Mouse (Mus musculus): Measurements from ENCODE around the gene Kcnc3. TPM values are rescaled to one million over a fixed set of nuclear protein-coding genes. Genes with fewer than 3 reads are reported as not detected.

Gene Kcnc3
- total RNA-seq, 2 experiments from 2014 or later = 93.0 to 106 TPM

- DNase-seq (ENCODE audit: low spot score in 2 of 2) = no peak
Measured at GRCm38 (mm10) chr7:44568803-44569202, 21.7 kb upstream of the Kcnc3 start.

DNA sequence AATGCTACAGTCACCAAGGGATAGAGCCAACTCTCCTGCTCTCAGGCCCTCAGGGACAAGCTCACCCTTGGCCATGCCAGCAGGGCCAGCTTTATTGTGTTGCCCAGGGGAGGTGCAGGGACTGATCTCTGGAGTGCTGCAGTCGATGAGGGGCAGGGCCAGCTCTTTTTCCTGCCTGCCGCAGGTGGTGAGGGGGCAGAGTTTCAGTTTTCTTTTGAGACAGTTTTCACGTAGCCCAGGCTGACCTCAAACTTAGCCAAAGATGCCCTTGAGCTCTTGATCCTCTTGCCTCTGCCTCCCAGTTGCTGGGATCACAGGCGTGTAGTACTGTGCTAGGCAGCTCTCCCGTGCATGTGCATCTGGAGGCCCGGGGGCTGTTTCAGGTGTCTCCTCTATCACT, 19.5 kb upstream of the Kcnc3 start:
- no peak for DNase-seq (ENCODE audit: low spot score in 2 of 2)

GRCm38 (mm10) chr7:44571811-44572210, 18.7 kb upstream of the Kcnc3 start:
- no peak for DNase-seq (ENCODE audit: low spot score in 2 of 2)

GRCm38 (mm10) chr7:44572213-44572701, 18.2 kb upstream of the Kcnc3 start, which contains the start of gene Napsa:
Gene Napsa, plus strand, starts transcription at chr7:44572380.
- DNase-seq (ENCODE audit: low spot score in 2 of 2) = no peak

GRCm38 (mm10) chr7:44572956-44573484, 17.4 kb upstream of the Kcnc3 start:
- DNase-seq (ENCODE audit: low spot score in 2 of 2) = no peak

DNA sequence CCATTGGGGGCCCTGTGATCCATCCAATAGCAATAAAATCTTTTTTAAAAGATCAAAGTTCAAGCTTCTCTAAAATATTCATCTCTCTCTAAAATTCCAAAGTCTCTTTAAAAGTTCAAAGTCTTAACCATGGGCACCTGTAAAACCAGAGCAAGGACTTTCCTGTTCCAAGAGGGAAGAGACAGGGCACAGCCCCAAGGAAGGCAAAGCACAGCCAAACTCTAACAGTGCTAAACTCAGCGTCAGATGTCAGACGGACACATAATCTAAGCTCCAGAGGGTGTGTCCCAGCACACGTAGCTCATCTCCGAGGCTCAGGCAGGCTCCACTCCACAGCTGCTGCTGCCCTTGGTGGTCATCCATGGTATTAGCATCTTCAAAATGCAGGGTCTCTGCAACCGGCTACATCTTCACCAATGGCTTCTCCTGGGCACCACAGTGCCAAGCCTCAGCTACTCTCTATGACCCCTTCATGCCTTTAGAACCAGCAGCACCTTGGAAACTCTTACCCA, 14.1 kb upstream of the Kcnc3 start:
- DNase-seq (ENCODE audit: low spot score in 2 of 2) = no peak

DNA sequence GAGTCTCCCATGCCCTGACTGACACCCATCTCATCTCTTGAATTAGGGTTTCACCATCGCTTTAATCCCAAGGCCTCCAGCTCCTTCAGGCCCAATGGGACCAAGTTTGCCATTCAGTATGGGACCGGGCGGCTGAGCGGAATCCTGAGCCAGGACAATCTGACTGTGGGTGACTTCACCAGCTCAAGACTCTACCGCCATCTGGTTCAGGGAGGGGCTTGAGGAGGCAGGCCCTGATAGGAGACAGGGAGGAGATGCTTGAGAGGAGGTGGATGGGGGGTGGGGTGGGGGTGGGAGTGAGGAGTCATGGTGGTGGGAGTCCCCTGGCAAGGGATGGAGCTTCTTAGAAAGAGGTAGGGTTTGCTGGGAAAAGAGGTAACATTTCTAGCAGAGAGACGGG, 8.8 kb upstream of the Kcnc3 start:
- no peak for DNase-seq (ENCODE audit: low spot score in 2 of 2)

GRCm38 (mm10) chr7:44582709-44583108, 7.8 kb upstream of the Kcnc3 start:
- DNase-seq (ENCODE audit: low spot score in 2 of 2) = no peak

GRCm38 (mm10) chr7:44583146-44583545, 7.3 kb upstream of the Kcnc3 start:
- no peak for DNase-seq (ENCODE audit: low spot score in 2 of 2)

- no peak for DNase-seq (ENCODE audit: low spot score in 2 of 2)
Measured at GRCm38 (mm10) chr7:44584265-44584804, 6.1 kb upstream of the Kcnc3 start.

DNA sequence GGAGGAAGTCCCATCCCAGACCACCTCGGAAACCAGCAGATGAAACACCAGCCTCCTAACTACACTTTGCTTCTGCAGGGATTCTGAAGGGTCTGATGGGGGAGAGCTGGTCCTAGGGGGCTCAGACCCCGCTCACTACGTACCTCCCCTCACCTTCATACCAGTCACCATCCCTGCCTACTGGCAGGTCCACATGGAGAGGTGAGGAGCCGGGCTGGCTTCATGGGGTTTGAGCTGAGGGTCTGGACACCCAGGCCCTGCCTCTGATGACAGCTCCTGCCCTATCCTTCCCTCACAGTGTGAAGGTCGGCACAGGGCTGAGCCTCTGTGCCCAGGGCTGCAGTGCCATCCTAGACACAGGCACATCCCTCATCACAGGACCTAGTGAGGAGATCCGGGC, 5.5 kb upstream of the Kcnc3 start:
- no peak for DNase-seq (ENCODE audit: low spot score in 2 of 2)

DNA sequence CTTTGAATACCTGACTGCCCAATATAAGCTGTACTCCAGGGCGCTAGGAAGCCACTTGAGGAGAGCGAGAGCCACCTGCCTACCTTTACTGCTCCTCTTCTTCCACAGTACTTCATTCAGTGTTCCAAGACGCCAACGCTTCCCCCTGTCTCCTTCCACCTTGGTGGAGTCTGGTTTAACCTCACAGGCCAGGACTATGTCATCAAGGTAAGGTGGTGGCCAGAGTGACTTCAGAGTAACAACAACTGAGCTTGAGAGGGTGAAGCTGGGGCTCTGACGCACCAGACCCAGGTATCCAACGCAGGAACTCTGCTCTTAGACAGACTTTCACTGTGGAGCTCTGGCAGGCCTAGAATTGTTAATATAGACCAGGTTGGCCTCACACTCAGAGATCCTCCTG, 4.9 kb upstream of the Kcnc3 start:
- DNase-seq (ENCODE audit: low spot score in 2 of 2) = no peak

GRCm38 (mm10) chr7:44586518-44586917, 3.9 kb upstream of the Kcnc3 start:
- DNase-seq (ENCODE audit: low spot score in 2 of 2) = peak; percentile 66 to 75

GRCm38 (mm10) chr7:44586930-44587329, 3.5 kb upstream of the Kcnc3 start:
- DNase-seq (ENCODE audit: low spot score in 2 of 2) = peak; percentile 76 to 83

DNA sequence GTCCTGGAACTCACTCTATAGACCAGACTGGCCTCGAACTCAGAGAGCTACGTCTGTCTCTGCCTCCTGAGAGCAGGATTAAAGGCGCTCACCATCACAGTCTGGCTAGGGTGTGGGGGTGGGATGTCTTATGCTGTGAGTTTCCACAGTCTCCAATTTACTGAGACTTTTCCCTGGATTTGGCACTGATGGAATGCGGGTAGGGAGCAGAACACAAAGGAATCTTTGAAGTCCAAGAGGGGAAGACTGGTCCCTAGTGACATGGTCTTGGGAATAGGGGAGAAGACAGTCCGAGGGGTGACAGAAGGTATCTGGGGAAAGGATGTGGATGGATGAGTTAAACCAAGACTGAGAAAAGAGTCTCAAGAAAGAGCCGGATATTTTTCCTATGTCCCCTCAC, 2.8 kb upstream of the Kcnc3 start:
- no peak for DNase-seq (ENCODE audit: low spot score in 2 of 2)

GRCm38 (mm10) chr7:44588338-44588737, 2.1 kb upstream of the Kcnc3 start:
- DNase-seq (ENCODE audit: low spot score in 2 of 2) = no peak

GRCm38 (mm10) chr7:44589149-44589548, 1.3 kb upstream of the Kcnc3 start:
- peak; percentile 65 to 77 for DNase-seq (ENCODE audit: low spot score in 2 of 2)

DNA sequence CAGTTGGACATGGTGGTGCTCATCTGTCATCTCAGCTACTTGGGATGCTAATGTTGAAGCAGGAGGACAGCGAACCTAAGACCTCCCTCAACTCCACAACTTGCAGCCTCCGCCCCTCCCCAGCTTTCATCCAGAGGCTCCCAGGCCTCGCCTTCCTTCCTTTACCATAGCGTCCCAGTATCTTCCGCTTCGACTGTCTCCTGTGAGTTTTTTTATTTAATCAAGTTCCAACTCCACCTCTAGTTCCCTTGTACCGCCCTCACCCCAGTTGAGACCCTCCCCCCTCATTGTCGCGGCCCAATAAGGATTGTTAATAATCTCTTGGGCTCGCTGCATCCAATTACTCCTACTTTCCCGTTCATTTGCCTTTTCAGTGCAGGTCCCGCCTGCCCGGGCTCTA, 518 bp upstream of the Kcnc3 start:
- peak; percentile 48 to 59 for DNase-seq (ENCODE audit: low spot score in 2 of 2)

- DNase-seq (ENCODE audit: low spot score in 2 of 2) = peak in 1 of 2 experiments; percentile 55
Measured at GRCm38 (mm10) chr7:44591348-44592116, 1.1 kb downstream of the Kcnc3 start.

DNA sequence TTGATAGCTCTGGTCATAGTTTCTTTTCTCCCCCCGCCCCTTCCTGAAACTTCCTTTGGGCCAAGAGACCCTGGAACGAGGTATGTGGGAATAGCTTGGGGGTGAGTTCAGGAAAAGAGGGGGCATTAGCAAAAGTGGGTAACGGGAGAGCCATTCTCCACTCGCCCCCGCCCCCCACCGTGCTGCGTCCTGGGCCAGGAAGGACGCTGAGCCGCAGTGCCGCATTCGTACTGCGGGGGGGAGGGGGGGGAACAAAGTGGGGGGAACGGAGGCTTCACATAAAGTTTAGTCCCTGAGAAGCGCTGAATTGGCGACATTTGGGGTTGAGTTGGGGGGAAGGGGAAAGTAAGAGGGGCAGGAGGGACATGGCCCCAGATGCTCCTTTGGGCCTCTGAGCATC, 2.6 kb downstream of the Kcnc3 start:
- no peak for DNase-seq (ENCODE audit: low spot score in 2 of 2)

- peak; percentile 94 for DNase-seq (ENCODE audit: low spot score in 2 of 2)
Measured at GRCm38 (mm10) chr7:44593775-44594174, 3.3 kb downstream of the Kcnc3 start.

GRCm38 (mm10) chr7:44594291-44594690, 3.8 kb downstream of the Kcnc3 start:
- DNase-seq (ENCODE audit: low spot score in 2 of 2) = peak; percentile 79 to 80
